Mouse (Mus musculus) 416B (cell line): ENCODE results near the gene Litaf.
"Not testable (repeated sequence)": the region's sequence is repeated elsewhere in the genome, so short reads cannot be mapped to it uniquely, and the experiment has no call there.

Experiments
- DNase-seq: peaks from one replicate; pipeline ENCODE4 v3.0.0; 2011; ENCODE audit warnings: low read depth

Litaf gene

GRCm38 (mm10) chr16:10990763-10991162 lies 75.2 kb downstream of the Litaf start:
- no peak for DNase-seq

DNA sequence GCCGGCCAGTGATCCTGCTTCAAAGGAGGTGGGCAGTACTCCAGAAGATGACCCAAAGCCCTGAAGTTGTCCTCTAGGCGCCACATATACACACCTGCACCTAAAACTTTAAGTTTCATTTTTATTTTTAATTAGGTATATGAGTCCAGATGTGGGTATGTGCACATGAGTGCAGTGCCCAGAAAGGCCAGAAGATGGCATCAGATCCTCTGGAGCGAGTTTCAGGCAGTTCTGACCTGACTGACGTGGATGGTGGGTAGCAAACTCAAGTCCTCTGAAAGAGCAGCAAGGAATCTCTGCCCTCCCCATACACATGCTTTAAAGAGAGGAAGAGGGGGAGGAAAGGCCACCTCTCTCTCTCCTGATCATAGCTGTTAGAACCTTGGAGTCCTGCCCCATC lies 76.1 kb downstream of the Litaf start:
- DNase-seq, result peak; percentile 52

DNA sequence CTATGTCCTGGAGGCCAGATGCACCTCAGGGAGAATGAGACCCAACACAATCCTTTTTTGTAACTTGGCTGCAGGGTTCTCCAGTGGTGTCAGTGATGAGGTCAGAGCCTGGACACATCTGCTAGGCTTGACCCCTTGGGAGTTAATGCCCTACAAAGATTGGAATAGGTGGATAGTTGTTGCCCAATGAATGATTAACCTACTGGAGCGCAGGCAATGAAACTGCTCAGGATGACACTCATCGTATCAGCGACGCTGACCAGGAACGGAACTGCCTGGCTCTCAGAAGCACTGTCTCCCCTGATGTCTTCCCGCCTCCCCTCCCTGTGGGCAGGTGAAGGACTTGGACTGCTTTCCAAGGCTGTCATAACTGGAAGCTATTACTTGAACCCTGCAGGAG lies 76.6 kb downstream of the Litaf start:
- DNase-seq, result no peak

DNA sequence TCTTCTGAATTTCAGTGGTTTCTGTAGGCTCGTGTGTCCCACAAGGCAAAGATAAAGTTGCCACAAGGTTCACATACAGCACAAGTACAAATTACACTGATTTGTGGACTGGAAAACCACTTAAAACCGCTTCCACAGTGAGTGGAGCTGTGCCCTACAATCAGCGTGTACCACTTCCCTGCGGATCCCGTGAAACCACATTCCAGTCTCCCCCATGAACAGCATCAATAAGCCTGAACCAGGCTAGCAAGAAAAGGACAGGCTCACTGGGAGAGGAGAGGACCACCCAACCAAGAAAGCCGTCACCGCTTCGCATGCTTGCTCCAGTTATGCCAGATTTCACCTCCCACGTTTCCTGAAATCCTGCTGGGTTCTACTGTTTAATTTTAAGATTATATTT lies 77.7 kb downstream of the Litaf start:
- no peak for DNase-seq

DNA sequence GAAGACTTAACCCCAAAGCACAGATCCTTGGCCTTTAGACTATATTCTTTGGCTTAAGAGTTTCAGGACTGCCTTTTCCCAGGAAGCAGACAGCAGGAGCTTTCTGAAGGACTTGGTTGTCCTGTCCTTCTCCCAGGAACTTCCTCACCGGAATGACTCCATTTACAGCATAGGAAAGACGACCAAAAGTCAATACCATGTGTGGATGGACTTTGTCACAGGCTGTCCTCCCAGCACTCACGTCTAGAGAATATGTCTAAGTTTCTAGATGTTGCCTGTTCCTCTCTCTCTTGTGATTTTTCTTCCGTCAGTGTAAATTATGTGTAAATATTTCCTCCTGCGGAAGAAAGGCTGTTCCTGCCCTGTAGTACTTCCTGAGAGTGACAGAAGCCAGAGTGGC lies 81.4 kb downstream of the Litaf start:
- DNase-seq, result no peak

DNA sequence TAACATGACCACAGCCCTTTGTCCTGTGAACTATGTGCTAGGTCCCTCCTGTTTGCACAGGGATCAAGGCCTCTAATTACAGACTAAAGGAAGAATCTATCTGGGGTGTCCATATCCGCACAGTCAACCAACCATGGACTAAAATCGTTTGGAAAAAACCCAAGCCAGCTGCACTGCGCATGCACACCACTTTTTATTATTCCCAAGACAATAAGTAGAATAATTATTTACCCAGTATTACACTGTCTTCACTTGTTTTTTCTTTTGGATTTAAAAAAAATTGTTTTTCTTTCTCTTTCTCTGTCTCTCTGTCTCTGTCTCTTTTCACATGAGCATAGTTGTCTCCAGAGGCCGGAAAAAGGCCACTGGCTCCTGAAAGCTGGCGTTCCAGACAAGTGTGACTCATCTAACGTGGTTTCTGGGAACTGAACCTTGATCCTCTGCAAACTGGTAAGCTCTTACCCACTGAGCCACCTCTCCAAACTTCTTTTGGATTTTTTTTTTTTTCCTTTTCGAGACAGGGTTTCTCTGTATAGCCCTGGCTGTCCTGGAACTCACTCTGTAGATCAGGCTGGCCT lies 84.4 kb downstream of the Litaf start:
- DNase-seq, result peak; percentile 56

DNA sequence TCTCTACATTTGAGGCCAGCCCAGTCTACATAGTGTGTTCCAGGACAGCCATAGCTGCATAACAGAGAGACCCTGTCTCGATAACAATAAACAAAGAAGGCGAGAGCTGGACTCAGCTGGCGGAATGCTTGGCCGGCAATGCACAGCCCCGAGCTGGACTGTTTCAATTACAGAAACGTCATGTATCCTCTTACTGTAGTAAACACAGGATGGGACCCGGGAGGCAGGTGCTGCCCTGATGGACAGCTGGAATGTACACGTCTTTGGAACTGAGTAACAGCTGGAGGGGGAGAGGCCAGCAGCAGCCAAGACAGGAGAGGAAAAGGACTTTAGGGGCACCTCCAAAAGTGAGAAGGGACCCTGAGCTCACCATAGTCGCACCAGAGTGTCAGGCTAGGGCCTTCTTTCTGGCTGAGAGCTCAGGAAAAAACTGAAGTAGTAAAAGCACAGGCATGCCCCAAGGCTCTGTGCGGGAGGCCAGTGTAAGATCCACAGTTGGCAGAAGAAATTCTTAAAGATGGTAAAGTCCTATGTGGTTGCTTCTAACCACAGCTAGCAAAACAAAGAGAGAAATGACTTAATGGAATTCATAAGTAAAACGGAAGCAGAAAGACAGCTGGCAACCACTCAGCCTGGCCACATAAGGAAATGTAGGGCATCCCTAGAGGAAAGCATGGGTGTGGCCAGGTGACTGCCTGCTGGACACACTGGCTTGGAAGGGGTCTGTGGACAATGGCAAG lies 86.7 kb downstream of the Litaf start:
- peak; percentile 94 for DNase-seq

DNA sequence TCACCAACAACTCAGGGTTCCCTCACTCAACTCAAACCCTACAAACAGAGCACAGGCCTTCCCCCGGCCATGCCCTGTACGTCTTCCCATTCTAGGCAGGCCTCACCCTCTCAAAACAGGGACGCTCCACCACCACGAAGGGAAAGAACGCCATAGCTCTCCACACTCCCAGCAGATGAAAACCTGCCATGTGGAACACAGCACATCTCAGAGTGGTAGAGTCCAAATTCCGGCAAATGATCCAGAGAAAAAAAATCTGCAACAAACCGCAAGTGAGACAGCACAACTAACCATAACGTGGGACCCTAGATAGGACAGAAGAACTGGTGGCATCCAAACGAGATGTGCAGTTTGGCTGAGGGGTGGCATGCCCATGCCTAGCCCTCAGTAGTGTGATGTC lies 88.1 kb downstream of the Litaf start:
- no peak for DNase-seq

DNA sequence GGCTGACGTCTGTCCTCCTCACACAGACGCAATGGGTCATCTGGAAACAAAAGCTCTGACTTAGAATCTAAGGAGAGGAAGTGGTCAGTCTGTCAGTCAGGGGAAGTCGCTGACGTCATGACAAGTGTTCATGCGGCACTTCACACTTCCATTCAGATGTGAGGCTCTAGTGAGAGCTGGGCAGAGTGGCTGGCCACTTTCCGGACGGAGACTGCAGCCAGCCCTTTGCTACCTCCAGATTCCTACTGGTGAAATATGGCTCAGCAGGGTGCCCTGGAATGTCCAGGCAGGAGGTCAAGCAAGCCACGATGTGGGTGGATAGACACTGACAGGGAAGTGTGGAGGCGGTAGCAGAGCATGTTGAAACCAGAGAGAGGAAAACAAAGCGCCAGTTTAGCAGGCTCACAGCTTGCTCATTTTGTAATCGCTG lies 89.7 kb downstream of the Litaf start:
- peak; percentile 83 for DNase-seq

GRCm38 (mm10) chr16:10974939-10975338 lies 91.0 kb downstream of the Litaf start:
- DNase-seq, result peak; percentile 40

GRCm38 (mm10) chr16:10974037-10974446 lies 91.9 kb downstream of the Litaf start:
- DNase-seq, result no peak

- DNase-seq, result no peak
These were observed 93.7 kb downstream of the Litaf start for GRCm38 (mm10) chr16:10972259-10972658.

- not testable (repeated sequence) for DNase-seq
These were observed 96.0 kb downstream of the Litaf start for GRCm38 (mm10) chr16:10969944-10970343.

GRCm38 (mm10) chr16:10969342-10969741 lies 96.6 kb downstream of the Litaf start:
- peak; percentile 91 for DNase-seq

- no peak for DNase-seq
These were observed 97.7 kb downstream of the Litaf start for GRCm38 (mm10) chr16:10968299-10968698.

GRCm38 (mm10) chr16:10967756-10968155 lies 98.2 kb downstream of the Litaf start:
- DNase-seq, result no peak

DNA sequence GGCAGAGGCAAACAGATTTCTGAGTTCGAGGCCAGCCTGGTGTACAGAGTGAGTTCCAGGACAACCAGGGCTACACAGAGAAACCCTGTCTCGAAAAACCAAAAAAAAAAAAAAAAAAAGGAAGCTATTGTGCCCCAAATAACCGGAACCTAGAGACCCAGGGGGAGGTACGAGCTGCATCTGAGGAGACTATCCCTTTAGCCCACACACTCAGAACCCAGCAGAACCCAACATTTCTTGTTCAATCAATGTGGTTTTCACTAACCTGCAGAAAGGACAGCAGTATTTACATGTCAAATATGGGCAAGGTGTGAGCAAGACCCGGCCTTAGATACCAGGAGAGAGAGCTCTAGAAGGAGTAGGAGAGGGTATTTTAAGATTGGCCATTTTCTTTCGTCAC lies 98.9 kb downstream of the Litaf start:
- DNase-seq, result no peak

DNA sequence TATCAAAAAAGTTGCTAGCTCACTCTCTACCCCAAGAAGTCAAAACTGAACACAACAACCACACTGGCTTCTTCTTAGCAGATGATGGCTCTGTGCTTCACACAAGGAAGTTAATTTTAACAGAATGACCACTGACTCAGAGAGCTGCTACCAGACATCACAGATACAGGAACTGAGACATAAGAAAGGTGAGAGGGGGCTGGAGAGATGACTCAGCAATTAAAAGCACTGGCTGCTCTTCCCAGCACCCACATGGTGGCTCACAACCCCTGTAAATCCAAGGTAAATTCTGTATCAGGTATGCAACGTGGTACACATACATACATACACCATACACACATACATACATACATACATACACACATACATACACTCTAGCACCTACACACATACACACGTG lies 100.9 kb downstream of the Litaf start:
- DNase-seq, result peak; percentile 70

DNA sequence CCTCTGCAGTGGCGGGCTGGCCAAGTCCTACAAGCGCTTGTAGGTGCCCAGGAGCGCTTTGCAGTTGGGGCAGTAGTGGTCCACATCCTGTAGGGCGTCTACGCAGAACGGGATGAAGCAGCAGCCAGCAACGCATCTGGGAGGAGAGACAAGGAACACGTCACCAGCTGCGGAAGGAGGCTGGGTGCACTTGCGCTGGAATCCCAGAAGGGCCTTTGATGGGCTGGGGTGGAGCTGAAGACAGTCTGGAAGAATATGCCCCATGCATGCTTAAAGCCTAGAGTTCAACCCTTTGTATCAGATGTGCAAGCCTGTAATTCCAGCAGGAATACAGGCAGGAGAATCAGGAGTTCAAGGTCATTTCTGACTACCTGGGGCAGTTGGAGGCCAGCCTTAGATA lies 105.0 kb downstream of the Litaf start:
- no peak for DNase-seq

DNA sequence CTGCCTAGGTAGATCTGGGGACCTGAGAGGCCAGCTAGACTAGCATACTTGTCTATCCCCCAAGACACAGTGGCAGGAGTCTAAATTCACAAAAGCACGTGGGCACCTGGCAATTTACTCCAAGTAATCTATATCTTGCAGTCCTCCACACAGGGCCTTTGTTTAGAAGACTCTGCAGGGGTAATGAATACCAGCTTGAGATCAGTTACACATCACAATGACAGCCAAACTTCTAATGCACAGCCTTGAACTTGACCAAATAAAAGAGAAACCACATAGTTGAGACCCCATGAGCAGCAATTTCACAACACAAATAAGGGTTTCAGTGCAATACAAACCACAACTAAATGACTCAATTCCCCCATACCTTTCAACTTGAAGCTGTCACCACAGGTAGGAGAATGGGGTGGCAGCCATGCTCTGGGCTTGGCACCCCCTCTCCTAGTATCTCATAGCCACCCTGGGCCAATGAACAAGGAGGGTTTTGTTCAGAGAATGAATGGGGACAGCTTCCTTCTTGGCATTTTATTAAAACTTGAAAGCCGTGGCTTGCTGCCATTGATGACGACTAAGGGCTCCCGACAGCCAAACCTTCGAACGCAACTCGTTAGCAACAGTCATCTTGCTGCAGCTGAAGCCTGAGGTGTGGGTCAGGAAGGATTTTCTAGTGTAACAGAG lies 107.1 kb downstream of the Litaf start:
- peak; percentile 65 for DNase-seq

GRCm38 (mm10) chr16:10958307-10958706 lies 107.7 kb downstream of the Litaf start:
- peak; percentile 44 for DNase-seq

- DNase-seq, result no peak
These were observed 108.2 kb downstream of the Litaf start for GRCm38 (mm10) chr16:10957794-10958193.

DNA sequence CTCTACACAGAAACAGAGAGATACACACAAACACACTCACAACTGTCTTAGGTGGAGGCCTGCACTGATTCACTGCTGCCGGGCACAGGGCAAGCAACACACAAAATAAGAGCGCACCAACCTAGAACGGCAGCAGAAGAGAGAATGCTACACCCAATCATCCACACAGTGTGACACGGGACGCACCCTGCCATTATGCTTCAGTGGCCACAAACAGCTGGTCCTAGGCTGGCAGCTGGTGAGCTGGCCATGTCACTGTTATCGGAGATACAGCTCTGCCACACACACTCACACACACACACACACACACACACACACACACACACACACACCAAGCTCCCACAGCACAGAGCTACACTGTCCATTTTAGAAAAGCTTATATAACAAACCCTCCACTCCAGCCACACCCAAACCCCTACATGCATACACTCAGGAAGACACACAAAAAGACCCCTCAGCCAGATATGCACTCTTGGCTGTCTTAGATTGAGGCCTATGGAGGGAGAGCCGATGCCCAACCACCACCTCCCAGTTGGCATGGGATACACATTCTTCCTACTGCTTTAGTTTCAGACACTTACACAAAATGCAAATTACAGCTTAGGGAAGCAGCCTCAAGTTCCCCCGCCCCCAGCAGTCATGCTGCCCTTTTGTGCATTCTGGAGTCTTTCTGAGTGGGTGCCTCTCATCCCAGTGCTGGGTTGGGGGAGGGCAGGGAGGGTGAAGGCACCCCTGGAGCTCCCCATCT lies 108.8 kb downstream of the Litaf start:
- DNase-seq, result no peak
